Mouse (Mus musculus) bone marrow, adult 2 months (tissue): ENCODE results near the gene Borcs5.

Source experiments
- CTCF ChIP-seq: fragments of 200-500 bp; IDR thresholded peaks from 2 replicates; pipeline ENCODE4 v1.5.1; 2011; ENCODE audit warnings: low read length, control low read depth; ENCODE audit not compliant: control insufficient read depth, insufficient read depth
- POLR2A ChIP-seq: fragments of 200-500 bp; IDR thresholded peaks from 2 replicates; pipeline ENCODE4 v1.6.1; 2011; ENCODE audit warnings: low read depth, mild to moderate bottlenecking, control low read depth, low read length, borderline replicate concordance; ENCODE audit not compliant: control insufficient read depth

- TF ChIP-seq POLR2A (no peak), CTCF (no peak)
Observed at GRCm38 (mm10) chr6:134605196-134605595, 34.1 kb upstream of the Borcs5 start.
